Mouse (Mus musculus) MEL (cell line): ENCODE results near the gene Atp2a2. TPM values are rescaled to one million over a fixed set of nuclear protein-coding genes. Genes with fewer than 3 reads are reported as not detected.

Experiments used
- DNase-seq: peaks from one replicate; pipeline ENCODE4 v3.0.0; 2011; ENCODE audit warnings: low read depth, low spot score
- H3K27ac ChIP-seq: 2 replicates; pipeline ENCODE4 v1.5.1; 2012; ENCODE audit warnings: low read depth, mild to moderate bottlenecking, control low read depth, low read length, moderate library complexity; ENCODE audit not compliant: control insufficient read depth
- H3K27me3 ChIP-seq, 2 experiments: fragments of 150-350 bp in 1 of 2; sonication (generic) in 1 of 2; 2 replicates each; pipeline ENCODE4 v1.6.1; 2012; ENCODE audit warnings: low read length in 2 of 2, mild to moderate bottlenecking in 2 of 2, improper control_type of control experiment in 1 of 2, moderate library complexity in 1 of 2; ENCODE audit not compliant: insufficient read depth in 2 of 2, control insufficient read depth in 1 of 2
- H3K36me3 ChIP-seq, 2 experiments: 2 replicates each; pipeline ENCODE4 v1.6.1; 2012 to 2014; ENCODE audit warnings: low read length in 2 of 2, improper control_type of control experiment in 1 of 2, inconsistent platforms in 1 of 2, mild to moderate bottlenecking in 1 of 2; ENCODE audit not compliant: insufficient read depth in 2 of 2, control insufficient read depth in 1 of 2
- H3K4me1 ChIP-seq, 2 experiments: fragments of 150-350 bp in 1 of 2; sonication (generic) in 1 of 2; 2 replicates each; pipeline ENCODE4 v1.6.1; 2012; ENCODE audit warnings: low read length in 2 of 2, improper control_type of control experiment in 1 of 2, mild to moderate bottlenecking in 1 of 2; ENCODE audit not compliant: insufficient read depth in 2 of 2, control insufficient read depth in 1 of 2
- H3K4me3 ChIP-seq, 2 experiments: fragments of 150-350 bp in 1 of 2; sonication (generic) in 1 of 2; 2 replicates each; pipeline ENCODE4 v1.5.1; 2012; ENCODE audit warnings: low read depth in 2 of 2, low read length in 2 of 2, mild to moderate bottlenecking in 2 of 2, moderate library complexity in 2 of 2, control low read depth in 1 of 2, improper control_type of control experiment in 1 of 2; ENCODE audit not compliant: control insufficient read depth in 1 of 2, insufficient read depth in 1 of 2
- H3K79me2 ChIP-seq: 2 replicates; pipeline ENCODE4 v1.6.1; 2012; ENCODE audit warnings: mild to moderate bottlenecking, low read length, moderate library complexity; ENCODE audit not compliant: control insufficient read depth, poor library complexity, insufficient read depth
- H3K9ac ChIP-seq: 2 replicates; pipeline ENCODE4 v1.6.1; 2012; ENCODE audit warnings: low read depth, mild to moderate bottlenecking, control low read depth, low read length, moderate library complexity; ENCODE audit not compliant: control insufficient read depth, poor library complexity, severe bottlenecking
- H3K9me3 ChIP-seq: fragments of 150-350 bp; sonication (generic); replicated peaks from 2 replicates; pipeline ENCODE4 v1.6.1; 2012; ENCODE audit warnings: mild to moderate bottlenecking, low read length, improper control_type of control experiment, moderate library complexity; ENCODE audit not compliant: insufficient read depth
- CTCF ChIP-seq, 3 experiments: IDR thresholded peaks in 2 of 3; conservative IDR thresholded peaks in 1 of 3; 2 replicates each; pipeline ENCODE4 v1.5.1; 2011 to 2012; ENCODE audit warnings: low read length in 3 of 3, low read depth in 2 of 3, mild to moderate bottlenecking in 2 of 3, improper control_type of control experiment in 1 of 3, inconsistent platforms in 1 of 3, mixed read lengths in 1 of 3, moderate library complexity in 1 of 3; ENCODE audit not compliant: control insufficient read depth in 1 of 3, insufficient read depth in 1 of 3, poor library complexity in 1 of 3, severe bottlenecking in 1 of 3
- ELF1 ChIP-seq: IDR thresholded peaks from 2 replicates; pipeline ENCODE4 v1.6.1; 2014; ENCODE audit warnings: low read depth, mild to moderate bottlenecking, inconsistent platforms, low read length, improper control_type of control experiment, moderate library complexity
- GABPA ChIP-seq: IDR thresholded peaks from 2 replicates; pipeline ENCODE4 v1.6.1; 2012; ENCODE audit warnings: low read depth, mild to moderate bottlenecking, inconsistent platforms, low read length, improper control_type of control experiment, moderate library complexity
- GATA1 ChIP-seq: IDR thresholded peaks from 2 replicates; pipeline ENCODE4 v1.6.1; 2011; ENCODE audit warnings: low read depth, low read length, improper control_type of control experiment
- KAT2A ChIP-seq: conservative IDR thresholded peaks from 2 replicates; pipeline ENCODE4 v1.6.1; 2012; ENCODE audit warnings: low read depth, low read length, improper control_type of control experiment, inconsistent platforms
- MAFK ChIP-seq: IDR thresholded peaks from 2 replicates; pipeline ENCODE4 v1.6.1; 2011; ENCODE audit warnings: low read depth, mild to moderate bottlenecking, low read length, improper control_type of control experiment, borderline replicate concordance
- MEF2A ChIP-seq: IDR thresholded peaks from 2 replicates; pipeline ENCODE4 v1.6.1; 2014; ENCODE audit warnings: low read depth, mild to moderate bottlenecking, inconsistent platforms, low read length, improper control_type of control experiment; ENCODE audit not compliant: poor library complexity, insufficient replicate concordance, severe bottlenecking; ENCODE audit errors: extremely low read depth
- MXI1 ChIP-seq: IDR thresholded peaks from 2 replicates; pipeline ENCODE4 v1.6.1; 2011; ENCODE audit warnings: mild to moderate bottlenecking, low read depth, low read length, improper control_type of control experiment
- MYB ChIP-seq: IDR thresholded peaks from 2 replicates; pipeline ENCODE4 v1.6.1; 2011; ENCODE audit warnings: mild to moderate bottlenecking, low read depth, low read length, improper control_type of control experiment
- NRF1 ChIP-seq: IDR thresholded peaks from 2 replicates; pipeline ENCODE4 v1.6.1; 2014; ENCODE audit warnings: low read depth, mild to moderate bottlenecking, inconsistent platforms, low read length, improper control_type of control experiment, moderate library complexity; ENCODE audit not compliant: poor library complexity, insufficient read depth, severe bottlenecking
- POLR2AphosphoS2 ChIP-seq: IDR thresholded peaks from 2 replicates; pipeline ENCODE4 v1.6.1; 2011; ENCODE audit warnings: low read length, improper control_type of control experiment
- POLR2AphosphoS5 ChIP-seq: IDR thresholded peaks from 2 replicates; pipeline ENCODE4 v1.6.1; 2012; ENCODE audit warnings: low read depth, borderline replicate concordance, mild to moderate bottlenecking, inconsistent platforms, low read length, moderate library complexity, mixed read lengths
- SIN3A ChIP-seq: IDR thresholded peaks from 2 replicates; pipeline ENCODE4 v1.6.1; 2012; ENCODE audit warnings: low read length, improper control_type of control experiment, inconsistent platforms
- TBP ChIP-seq: IDR thresholded peaks from 2 replicates; pipeline ENCODE4 v1.8.0; 2011; ENCODE audit warnings: low read depth, low read length, improper control_type of control experiment
- USF2 ChIP-seq, 2 experiments: IDR thresholded peaks; 2 replicates each; pipeline ENCODE4 v1.6.1; 2011 to 2012; ENCODE audit warnings: improper control_type of control experiment in 2 of 2, low read length in 2 of 2, borderline replicate concordance in 1 of 2, inconsistent platforms in 1 of 2, low read depth in 1 of 2, mild to moderate bottlenecking in 1 of 2; ENCODE audit not compliant: insufficient read depth in 1 of 2
- ZMIZ1 ChIP-seq: IDR thresholded peaks from 2 replicates; pipeline ENCODE4 v1.6.1; 2012; ENCODE audit warnings: low read depth, mild to moderate bottlenecking, inconsistent platforms, low read length, improper control_type of control experiment, moderate library complexity
- polyA plus RNA-seq, 2 experiments: library from polyadenylated mRNA; stranded (reverse) in 1 of 2; unstranded in 1 of 2; fragments of >175 nt in 1 of 2; fragments of >200 nt in 1 of 2; gene quantifications; 2 replicates each; pipeline versions ENCODE4 v1.2.1 to v1.2.4; 2012; ENCODE audit warnings: low replicate concordance in 2 of 2, low read depth in 1 of 2; ENCODE audit not compliant: insufficient read length in 2 of 2, insufficient read depth in 1 of 2, missing spikeins in 1 of 2
- total RNA-seq: library from RNA; depleted of rRNA; stranded (reverse); fragments of 300-350 nt; gene quantifications from 2 replicates; pipeline ENCODE4 v1.2.3, GENCODE M21; 2012

Atp2a2 gene
- total and polyA plus RNA-seq, 3 experiments: 117 to 199 (median 176) TPM

DNA sequence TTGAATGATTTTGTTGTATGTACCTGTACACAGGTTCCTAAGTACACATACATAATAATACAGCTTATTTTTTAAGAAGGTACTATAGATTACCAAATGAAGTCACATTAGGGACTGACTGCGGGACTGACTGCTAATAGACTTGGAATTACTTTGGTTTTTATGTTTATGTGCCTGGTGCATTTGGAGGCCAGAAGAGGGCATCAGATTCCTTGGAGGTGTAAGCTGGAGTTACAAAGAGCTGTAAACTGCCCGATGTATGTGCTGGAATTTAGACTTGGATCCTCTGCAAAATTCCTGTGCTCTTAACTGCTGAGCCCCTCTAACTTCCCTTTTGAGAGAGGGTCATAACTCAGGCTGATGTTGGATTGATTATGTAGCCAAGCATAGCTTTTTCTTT is 76.5 kb downstream of the Atp2a2 start:
- no peak for TF ChIP-seq ELF1
- no peak for TF ChIP-seq NRF1
- no peak for TF ChIP-seq SIN3A
- no peak for TF ChIP-seq USF2 (IDR thresholded peaks at IDR 0.05; ENCODE audit: borderline replicate concordance in 1 of 2, insufficient read depth in 1 of 2, low read depth in 1 of 2, low read length in 2 of 2)
- TF ChIP-seq KAT2A: no peak
- TF ChIP-seq MXI1: no peak
- peak in 1 of 3 experiments; percentile 4; a peak in 1 of 6 replicates for TF ChIP-seq CTCF (IDR thresholded peaks at IDR 0.05 in 2 of 3, conservative IDR thresholded peaks at IDR 0.05 in 1 of 3; ENCODE audit: control insufficient read depth in 1 of 3, insufficient read depth in 1 of 3, low read depth in 2 of 3, low read length in 3 of 3, poor library complexity in 1 of 3, severe bottlenecking in 1 of 3)
- TF ChIP-seq POLR2AphosphoS5: no peak
- TF ChIP-seq, all 39 proteins: peak for 1
- Histone ChIP-seq H3K79me2 (peaks cover 29% of the 10 kb centered on the region), H3K4me1 (peaks cover 5% of the 10 kb centered on the region in 2 experiments; a peak in 3 of 4 replicates), H3K9ac (no peak overlapping the region), H3K27ac (no peak overlapping the region), H3K9me3 (no peaks in the 10 kb centered on the region), H3K27me3 (no peaks in the 10 kb centered on the region), H3K4me3 (no peak overlapping the region), H3K36me3 (peaks cover 7 to 20% of the 10 kb centered on the region in 2 experiments; a peak in 3 of 4 replicates)
- DNase-seq: no peak

DNA sequence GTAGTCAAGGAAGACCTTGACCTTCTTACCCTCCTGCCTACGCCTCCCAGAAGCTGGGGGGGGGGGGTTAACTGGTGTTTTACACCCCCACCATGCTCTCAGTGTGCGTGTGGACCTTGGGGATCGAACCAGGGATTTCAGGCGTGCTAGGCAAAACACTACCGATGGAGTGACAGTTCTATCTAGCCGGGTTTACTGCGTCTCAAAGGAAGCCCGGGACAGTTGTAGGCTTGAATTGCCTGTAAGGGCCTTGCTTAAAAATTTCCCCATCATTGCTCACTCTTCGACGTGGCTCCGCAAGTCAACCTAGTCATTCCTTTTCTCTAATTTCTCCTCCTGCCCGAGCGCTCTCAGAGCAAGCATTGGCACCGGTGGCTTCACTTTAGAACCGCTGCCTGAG is 78.9 kb downstream of the Atp2a2 start:
- H3K36me3 ChIP-seq: peaks cover 4 to 7% of the 10 kb centered on the region in 2 experiments; a peak in 2 of 4 replicates
- TF ChIP-seq ZMIZ1: no peak
- TF ChIP-seq TBP: no peak
- TF ChIP-seq MEF2A: no peak
- TF ChIP-seq ELF1: no peak
- TF ChIP-seq MYB: no peak
- TF ChIP-seq POLR2AphosphoS2: no peak
- TF ChIP-seq GATA1: no peak
- no peak for TF ChIP-seq GABPA
- no peak for TF ChIP-seq USF2 (IDR thresholded peaks at IDR 0.05; ENCODE audit: borderline replicate concordance in 1 of 2, insufficient read depth in 1 of 2, low read depth in 1 of 2, low read length in 2 of 2)
- no peak for TF ChIP-seq MAFK
- TF ChIP-seq, all 39 proteins: peak for 0
- H3K9ac ChIP-seq: peak overlapping the region; percentile 94
- no peaks in the 10 kb centered on the region for H3K27me3 ChIP-seq
- peaks cover 5% of the 10 kb centered on the region in 2 experiments; a peak in 3 of 4 replicates for H3K4me1 ChIP-seq
- peak overlapping the region; percentile 93 to 97 for H3K4me3 ChIP-seq
- H3K79me2 ChIP-seq: peaks cover 29% of the 10 kb centered on the region
- peak; percentile 41 for DNase-seq
- 0 out of 2 replicates have a peak overlapping the region, but pooled peaks have one; percentile 9 for H3K27ac ChIP-seq
- H3K9me3 ChIP-seq: no peaks in the 10 kb centered on the region
